Mouse (Mus musculus): ENCODE data around the gene Tmem236. TPM values are rescaled to one million over a fixed set of nuclear protein-coding genes. Genes with fewer than 3 reads are reported as not detected.

Tmem236 gene
- total RNA-seq, 4 experiments from 2014 or later: 0.10 to 0.12 (median 0.11) TPM; not detected in 1

- no peak for DNase-seq
These were observed 77.6 kb downstream of the Tmem236 start for GRCm38 (mm10) chr2:14251938-14252337.

GRCm38 (mm10) chr2:14258345-14258850 is 84.1 kb downstream of the Tmem236 start:
- DNase-seq: no peak

- DNase-seq: no peak
These were observed 87.8 kb downstream of the Tmem236 start for GRCm38 (mm10) chr2:14262090-14262489.

GRCm38 (mm10) chr2:14269160-14269559 is 94.8 kb downstream of the Tmem236 start:
- no peak for DNase-seq

Small RNA genes lying within 50 kb of the gene (microRNA-seq; reads per million reads assigned to microRNA genes)
- gene Mir511: 13.7 to 19.1 reads per million in 2 experiments

Other genes with a start within 250 kb of the Tmem236 start
- 10 to 100 TPM in 3 of 4 experiments, 1 to 10 TPM in 1; 9.2 to 26.6 (median 14.7) TPM for gene Hacd1, start 118.4 kb upstream of the Tmem236 start, total RNA-seq (2022)
- gene Stam, start 100.4 kb upstream of the Tmem236 start, total RNA-seq (2022): 10 to 100 TPM; 50.2 to 57.1 (median 53.4) TPM
- gene Mrc1, start 54.9 kb downstream of the Tmem236 start, total RNA-seq (2022): 10 to 100 TPM; 15.2 to 32.1 (median 23.1) TPM
- under 1 TPM; 0.12 to 0.62 (median 0.26) TPM for gene Slc39a12, start 213.8 kb downstream of the Tmem236 start, total RNA-seq (2022)

Measured in adrenal gland, adult 8-10 months (tissue).